Mouse (Mus musculus) liver, postnatal 0 days (tissue): ENCODE data around the gene Fam163a.

Experiments used
- CTCF ChIP-seq: sonication (generic); IDR thresholded peaks from 2 replicates; pipeline ENCODE4 v1.5.1; 2016; ENCODE audit warnings: antibody characterized with exemption, low read depth
- EP300 ChIP-seq: IDR thresholded peaks from 2 replicates; pipeline ENCODE4 v1.6.1; 2016; ENCODE audit warnings: antibody characterized with exemption, low read depth, mild to moderate bottlenecking

DNA sequence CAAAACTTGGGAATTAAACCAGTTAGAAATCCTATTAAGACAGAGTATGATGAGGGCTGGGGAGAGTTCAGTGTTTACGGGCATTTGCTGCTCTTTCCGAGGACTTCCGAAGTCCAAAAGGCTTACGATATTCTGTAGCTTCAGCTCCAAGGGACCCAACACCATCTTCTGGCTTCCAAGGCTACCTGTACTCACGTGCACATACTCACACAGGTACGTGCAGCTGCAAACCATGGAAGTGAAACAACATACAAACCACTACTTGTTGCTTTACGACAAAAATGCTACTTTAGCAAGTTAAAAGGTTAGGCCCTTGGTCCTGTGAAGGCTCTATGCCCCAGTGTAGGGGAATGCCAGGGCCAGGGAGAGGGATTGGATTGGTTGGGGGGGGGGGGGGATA, 170.9 kb downstream of the Fam163a start:
- TF ChIP-seq CTCF (no peak), EP300 (no peak)
